Mouse (Mus musculus) thymus, postnatal 36 days (tissue): ENCODE data around the gene Slc25a22.

Experiments
- DNase-seq, 2 experiments: peaks; one replicate each; pipeline ENCODE4 v3.0.0; 2022; ENCODE audit warnings: mixed read lengths in 2 of 2

The Slc25a22 gene

GRCm38 (mm10) chr7:141471236-141471635 lies 33.5 kb upstream of the Slc25a22 start:
- no peak for DNase-seq

GRCm38 (mm10) chr7:141470637-141470944 lies 32.9 kb upstream of the Slc25a22 start:
- no peak for DNase-seq

- DNase-seq: no peak
Observed at GRCm38 (mm10) chr7:141469901-141470636, 32.4 kb upstream of the Slc25a22 start.

- no peak for DNase-seq
Observed at GRCm38 (mm10) chr7:141469352-141469751, 31.7 kb upstream of the Slc25a22 start.

GRCm38 (mm10) chr7:141468522-141469211 lies 31.0 kb upstream of the Slc25a22 start:
- DNase-seq: peak; percentile 45 to 65

- no peak for DNase-seq
Observed at GRCm38 (mm10) chr7:141468164-141468521, 30.5 kb upstream of the Slc25a22 start.

- DNase-seq: peak; percentile 78 to 79
Observed at GRCm38 (mm10) chr7:141467230-141468030, 29.7 kb upstream of the Slc25a22 start, which contains the start of gene Cd151. Cd151 (plus strand) TSS chr7:141467392.

GRCm38 (mm10) chr7:141466607-141467148 lies 29.0 kb upstream of the Slc25a22 start:
- no peak for DNase-seq

GRCm38 (mm10) chr7:141466045-141466394 lies 28.3 kb upstream of the Slc25a22 start:
- no peak for DNase-seq

GRCm38 (mm10) chr7:141465388-141466044 lies 27.8 kb upstream of the Slc25a22 start:
- no peak for DNase-seq

- peak in 1 of 2 experiments; percentile 58 for DNase-seq
Observed at GRCm38 (mm10) chr7:141464603-141465201, 27.0 kb upstream of the Slc25a22 start.

GRCm38 (mm10) chr7:141463824-141464602 lies 26.3 kb upstream of the Slc25a22 start:
- DNase-seq: no peak

- DNase-seq: no peak
Observed at GRCm38 (mm10) chr7:141462333-141462821, 24.7 kb upstream of the Slc25a22 start.

- DNase-seq: no peak
Observed at GRCm38 (mm10) chr7:141461521-141462332, 24.0 kb upstream of the Slc25a22 start.

GRCm38 (mm10) chr7:141460391-141461113 lies 22.9 kb upstream of the Slc25a22 start, which contains the start of gene Cracr2b:
Cracr2b (plus strand) TSS chr7:141461094.
- DNase-seq: no peak

- DNase-seq: no peak
Observed at GRCm38 (mm10) chr7:141460001-141460390, 22.3 kb upstream of the Slc25a22 start.

- DNase-seq: peak in 1 of 2 experiments; percentile 20
Observed at GRCm38 (mm10) chr7:141459301-141459711, 21.6 kb upstream of the Slc25a22 start.

GRCm38 (mm10) chr7:141458661-141459060 lies 21.0 kb upstream of the Slc25a22 start:
- peak in 1 of 2 experiments; percentile 26 for DNase-seq

GRCm38 (mm10) chr7:141457986-141458660 lies 20.4 kb upstream of the Slc25a22 start:
- peak; percentile 51 to 58 for DNase-seq
